Mouse (Mus musculus) brain, adult 2 months (tissue): Measurements from ENCODE around the gene Pitpnm1.

Experiments
- DNase-seq: peaks from one replicate; pipeline ENCODE4 v3.0.0; 2011; ENCODE audit warnings: low read depth, low spot score

Pitpnm1 gene

DNA sequence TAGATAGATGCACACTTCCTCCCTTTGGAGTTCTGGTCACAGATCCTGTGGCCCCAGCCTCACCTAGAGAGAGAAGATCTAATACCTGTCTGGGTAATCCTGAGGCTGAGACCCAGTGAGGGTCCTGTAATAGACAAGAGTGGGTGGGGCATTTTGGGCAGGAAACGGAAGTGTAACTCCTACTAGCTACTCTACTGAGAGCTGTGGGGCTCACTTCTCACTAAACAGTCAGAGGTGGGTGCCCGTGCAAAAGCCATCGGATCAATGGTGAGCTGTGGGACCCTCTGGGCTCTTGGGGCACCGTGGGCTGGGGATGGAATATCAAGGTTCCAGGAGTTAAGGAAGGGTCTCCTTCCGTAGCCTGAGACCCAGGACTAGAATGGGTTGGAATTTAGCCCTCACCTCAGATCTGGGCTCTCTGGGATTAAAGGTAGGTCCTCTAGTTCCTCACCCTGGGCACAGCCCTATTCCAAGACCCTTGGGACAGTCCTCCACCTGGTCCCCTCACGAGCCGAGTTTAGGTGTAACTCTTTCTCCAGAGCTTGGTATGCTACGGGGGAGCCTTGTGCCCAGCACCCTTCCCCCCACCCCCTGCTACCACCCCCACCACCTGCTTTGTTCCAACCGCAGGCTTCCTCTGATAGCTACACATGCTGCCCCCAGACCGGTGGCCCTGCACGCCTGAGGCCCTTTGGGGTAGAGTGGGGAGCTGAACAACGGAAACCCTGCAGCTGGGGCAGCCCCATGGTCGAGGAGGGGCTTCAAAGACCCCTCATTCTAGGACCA lies 54.8 kb downstream of the Pitpnm1 start:
- no peak for DNase-seq

DNA sequence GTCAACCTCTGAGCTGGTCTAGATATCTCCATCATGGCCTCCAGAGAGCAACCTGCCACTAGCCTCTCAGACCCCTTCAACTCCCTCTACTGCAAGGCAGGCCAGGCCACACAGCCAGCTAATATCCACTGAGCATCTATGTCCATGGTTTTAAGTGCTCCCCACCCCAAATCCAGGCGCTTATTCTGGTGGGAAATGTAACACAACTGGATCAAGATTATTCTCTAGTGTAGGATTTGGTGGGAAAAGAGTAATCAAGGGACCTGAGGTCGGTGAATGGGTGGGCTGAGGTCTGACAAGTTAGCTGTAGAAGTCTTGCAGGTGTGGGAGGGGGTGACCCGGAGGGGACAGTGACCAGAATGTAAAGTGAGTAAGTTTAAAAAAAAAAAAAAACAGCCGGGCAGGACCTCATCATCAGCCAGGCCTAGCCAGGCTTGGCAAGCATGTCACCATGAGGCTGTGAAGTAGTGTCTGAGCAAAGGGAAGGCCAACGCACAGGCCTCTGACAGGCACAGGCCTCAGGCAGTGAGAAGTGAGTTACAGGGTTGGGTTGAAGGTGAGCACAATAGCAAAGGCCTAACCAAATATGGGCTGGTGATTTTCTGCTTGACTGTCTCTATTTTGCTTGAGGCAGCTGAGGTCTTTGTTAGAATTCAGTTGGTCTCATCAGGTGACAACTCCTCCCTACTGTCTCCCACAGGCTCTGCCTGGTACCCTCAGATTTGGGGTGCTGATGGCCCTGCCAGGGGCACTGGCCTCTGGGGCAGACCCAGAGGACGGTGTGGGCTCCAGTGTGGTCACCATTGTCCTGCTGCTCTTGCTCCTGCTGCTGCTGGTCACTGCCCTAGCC lies 55.6 kb downstream of the Pitpnm1 start:
- DNase-seq, result no peak

DNA sequence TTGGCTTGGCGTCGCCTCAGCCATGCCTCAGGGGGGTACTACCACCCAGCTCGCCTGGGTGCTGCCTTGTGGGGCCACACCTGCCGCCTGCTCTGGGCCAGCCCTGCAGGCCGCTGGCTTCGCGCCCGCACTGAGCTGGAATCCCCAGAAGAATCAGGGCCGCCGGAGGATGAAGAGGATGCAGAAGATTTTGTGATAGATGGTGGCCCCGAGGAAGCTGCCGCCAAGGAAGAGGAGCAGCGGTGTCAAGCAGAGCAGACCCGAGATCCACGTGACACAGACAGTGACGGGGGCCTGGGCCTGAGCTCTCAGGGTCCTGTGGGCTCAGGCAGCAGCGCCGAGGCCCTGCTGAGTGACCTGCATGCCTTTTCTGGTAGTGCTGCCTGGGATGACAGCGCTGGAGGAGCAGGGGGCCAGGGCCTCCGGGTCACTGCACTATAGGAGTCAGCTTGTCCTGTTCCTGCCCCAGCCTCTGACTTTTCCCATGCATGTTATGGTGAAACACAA lies 56.3 kb downstream of the Pitpnm1 start:
- no peak for DNase-seq

DNA sequence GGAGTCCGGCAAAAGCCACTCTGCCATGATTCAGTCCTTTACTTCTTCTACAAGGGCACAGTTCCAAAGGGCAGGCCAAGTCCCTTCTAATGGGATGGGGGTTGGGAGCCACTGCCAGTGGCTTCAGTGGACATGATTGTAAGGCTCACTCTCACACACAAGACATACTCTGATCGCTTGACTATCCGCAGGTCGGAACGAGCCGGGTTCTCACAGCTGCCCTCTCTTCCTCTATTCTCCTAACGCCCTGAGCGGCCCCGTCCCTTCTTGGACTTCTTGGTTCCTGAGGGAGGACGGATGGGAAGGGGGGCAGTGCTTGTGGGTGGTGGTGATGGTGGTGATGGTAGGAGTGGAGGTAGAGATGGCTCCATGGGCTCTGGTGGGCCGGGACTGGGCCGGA lies 57.0 kb downstream of the Pitpnm1 start:
- DNase-seq, result no peak

DNA sequence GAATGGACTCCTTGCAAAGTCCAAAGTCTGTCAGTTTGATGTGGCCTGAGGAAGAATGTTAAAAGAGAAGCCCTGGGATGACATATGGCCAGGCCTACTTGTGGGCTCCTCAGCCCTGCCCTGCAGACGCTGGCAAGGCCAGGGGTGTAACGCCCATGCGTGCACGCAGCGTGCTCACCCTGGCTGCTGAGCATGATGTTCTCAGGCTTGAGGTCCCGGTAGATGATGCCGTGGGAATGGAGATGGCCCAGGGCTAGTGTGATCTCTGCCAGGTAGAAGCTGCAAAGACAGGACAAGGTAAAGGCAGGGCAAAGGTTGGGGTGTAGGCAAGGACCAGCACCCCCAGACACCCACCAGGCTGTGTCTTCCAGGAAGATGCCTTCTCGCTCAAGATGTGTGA lies 59.3 kb downstream of the Pitpnm1 start:
- DNase-seq, result no peak

DNA sequence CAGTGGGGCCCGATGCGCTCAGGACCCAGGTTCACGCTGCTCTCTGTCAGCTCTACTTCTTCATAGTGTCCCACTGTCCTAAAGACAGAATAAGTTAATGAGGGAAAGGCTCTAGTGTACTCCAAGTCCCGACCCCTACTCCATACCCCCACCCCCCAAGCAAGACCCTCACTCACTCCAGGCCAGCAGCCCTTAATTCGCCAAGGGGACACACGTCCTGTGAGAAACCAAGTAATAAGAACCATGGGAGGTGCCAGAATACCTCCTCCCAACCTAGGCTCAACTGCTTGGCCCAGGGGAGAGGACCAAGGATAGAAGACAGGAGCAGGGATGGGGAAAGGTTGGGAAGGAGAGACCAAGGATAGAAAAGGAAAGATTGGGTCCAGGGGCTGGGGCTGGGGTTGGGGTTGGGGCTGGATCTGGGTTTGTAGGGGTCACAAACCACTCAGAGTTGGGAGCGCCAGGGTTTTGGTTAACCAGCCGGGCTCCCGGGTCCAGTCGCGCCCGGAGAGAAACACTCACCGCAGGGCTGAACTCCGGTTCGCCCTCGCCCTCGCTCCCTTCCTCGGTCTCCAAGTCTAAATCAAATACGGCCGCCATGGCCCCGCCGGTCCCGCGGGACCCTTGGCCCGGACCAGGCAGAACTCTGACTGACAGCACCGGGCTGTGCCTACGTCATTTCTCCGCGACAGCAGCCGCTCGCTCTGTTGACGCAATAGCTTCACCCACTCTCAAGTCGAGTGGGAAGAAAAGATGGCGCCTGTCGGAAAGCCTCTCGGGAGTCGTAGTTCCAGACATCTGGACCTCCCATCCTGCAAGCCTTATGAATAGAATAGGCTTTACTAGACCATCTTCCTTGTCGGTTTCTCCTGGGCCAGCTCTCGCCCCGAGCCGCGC lies 63.1 kb downstream of the Pitpnm1 start, which contains the start of gene Rps6kb2:
Gene Rps6kb2 (minus strand): TSS at position 709 of the 897 bp plus-strand sequence.
- DNase-seq, result peak; percentile 99

DNA sequence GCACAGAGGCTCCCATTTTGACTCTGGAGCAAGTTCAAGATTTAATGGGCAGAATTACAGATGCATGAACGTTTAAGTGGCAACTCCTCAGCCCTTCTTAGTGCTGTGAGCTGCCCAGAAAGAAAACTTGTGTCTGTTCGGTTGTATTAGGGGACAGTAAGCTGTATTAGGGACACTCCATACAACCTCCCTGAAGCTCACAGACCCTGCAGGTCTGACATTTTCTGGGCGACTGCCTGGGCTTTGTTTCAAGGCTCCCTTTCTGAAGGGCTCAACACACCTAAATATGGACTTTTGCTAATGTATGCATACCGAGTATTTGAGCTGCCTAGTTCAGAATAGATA lies 63.7 kb downstream of the Pitpnm1 start:
- DNase-seq, result no peak
